Mouse (Mus musculus): Measurements from ENCODE around the gene Anxa2.

The Anxa2 gene

GRCm38 (mm10) chr9:69511881-69512590 lies 58.6 kb downstream of the Anxa2 start:
- DNase-seq (ENCODE audit: low spot score in 2 of 2), result no peak

GRCm38 (mm10) chr9:69512726-69513125 lies 59.3 kb downstream of the Anxa2 start:
- no peak for DNase-seq (ENCODE audit: low spot score in 2 of 2)

- no peak for DNase-seq (ENCODE audit: low spot score in 2 of 2)
These were observed 60.8 kb downstream of the Anxa2 start for GRCm38 (mm10) chr9:69514206-69514605.

GRCm38 (mm10) chr9:69515416-69515815 lies 62.0 kb downstream of the Anxa2 start:
- DNase-seq (ENCODE audit: low spot score in 2 of 2), result no peak

- no peak for DNase-seq (ENCODE audit: low spot score in 2 of 2)
These were observed 64.1 kb downstream of the Anxa2 start for GRCm38 (mm10) chr9:69517387-69518035.

All from heart, adult 9 months (tissue).